Mouse (Mus musculus): Measurements from ENCODE around the gene Uba1. TPM values are rescaled to one million over a fixed set of nuclear protein-coding genes. Genes with fewer than 3 reads are reported as not detected.

Gene Uba1
- polyA plus RNA-seq, 1 experiment from 2014 or later = 249 TPM

DNA sequence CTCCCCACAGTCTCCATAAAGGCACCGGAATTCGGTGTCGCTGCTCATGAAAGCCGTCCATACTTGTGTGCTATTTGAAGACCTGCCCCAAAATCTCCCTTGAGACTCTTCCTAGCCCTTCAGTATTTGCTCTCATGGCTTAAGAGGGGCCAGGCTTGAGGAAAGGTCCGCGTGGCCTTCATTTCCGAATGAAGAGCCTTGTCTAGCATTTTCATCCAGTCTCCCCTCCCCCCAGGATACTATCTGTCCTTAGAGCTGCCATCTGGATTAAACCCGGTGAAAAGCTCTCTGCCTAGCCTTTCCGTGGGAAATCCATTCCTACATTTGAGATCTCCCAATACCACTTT is 5.3 kb downstream of the Uba1 start:
- WGBS = 20% methylated on average over 9 of the region's 9 CpGs
- Histone ChIP-seq H3K27me3 (no peaks in the 10 kb centered on the region), H3K4me3 (peak overlapping the region; percentile 56), H3K9me3 (no peaks in the 10 kb centered on the region), H3K4me1 (no peaks in the 10 kb centered on the region), H3K36me3 (peaks cover 2% of the 10 kb centered on the region; the same call in 1 of the 2 replicates), H3K9ac (peak overlapping the region; percentile 66), H3K27ac (0 out of 2 replicates have a peak overlapping the region, but pooled peaks have one; percentile 69), H3K4me2 (replicated peaks) (peak overlapping the region; percentile 60)
- no peak for ATAC-seq (ENCODE audit: insufficient number of reproducible peaks, insufficient read depth, low FRiP score, low TSS enrichment)

DNA sequence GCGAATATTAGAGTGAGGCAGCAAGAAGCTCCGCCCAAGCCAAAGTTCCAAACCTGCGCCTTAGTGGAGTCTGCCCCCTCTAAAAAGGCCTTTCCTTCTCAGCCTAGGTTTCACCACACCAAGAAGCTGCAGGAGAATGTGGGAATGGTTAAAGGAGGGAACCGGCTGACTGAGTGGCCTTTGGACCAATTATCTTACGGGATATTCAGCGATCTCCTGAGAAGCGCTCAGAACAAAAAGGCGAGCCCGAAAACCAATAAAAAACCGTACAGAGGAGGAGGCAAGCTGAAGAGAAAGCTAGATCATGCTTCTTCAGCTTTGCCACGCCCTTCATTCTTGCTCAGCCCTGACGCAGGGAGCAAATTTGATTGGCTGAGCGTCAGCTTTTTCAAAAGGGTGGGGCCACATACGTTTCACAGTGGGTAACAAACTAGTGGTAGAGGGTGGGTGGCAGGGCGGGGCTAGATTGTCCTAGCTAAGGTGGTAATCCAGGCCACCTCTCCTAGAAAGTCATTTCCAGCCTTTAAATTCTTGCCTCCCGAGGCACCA is 29.5 kb downstream of the Uba1 start, which contains the start of gene Cdk16:
Cdk16 (plus strand) TSS at position 436 of the 549 bp plus-strand sequence.
- Histone ChIP-seq H3K27ac (peak within 1 kb of the TSS; percentile 96), H3K9ac (peak within 1 kb of the TSS; percentile 72), H3K4me1 (0 out of 2 replicates have a peak, but pooled peaks cover 4% of the 10 kb centered on the region), H3K9me3 (no peaks in the 10 kb centered on the region), H3K4me3 (peak within 1 kb of the TSS; percentile 63), H3K27me3 (no peaks in the 10 kb centered on the region), H3K36me3 (peaks cover 7% of the 10 kb centered on the region), H3K4me2 (replicated peaks) (peak within 1 kb of the TSS; percentile 53)
- ATAC-seq (ENCODE audit: insufficient number of reproducible peaks, insufficient read depth, low FRiP score, low TSS enrichment) = peak; percentile 90
- 15% methylated on average over 16 of the region's 16 CpGs for WGBS

DNA sequence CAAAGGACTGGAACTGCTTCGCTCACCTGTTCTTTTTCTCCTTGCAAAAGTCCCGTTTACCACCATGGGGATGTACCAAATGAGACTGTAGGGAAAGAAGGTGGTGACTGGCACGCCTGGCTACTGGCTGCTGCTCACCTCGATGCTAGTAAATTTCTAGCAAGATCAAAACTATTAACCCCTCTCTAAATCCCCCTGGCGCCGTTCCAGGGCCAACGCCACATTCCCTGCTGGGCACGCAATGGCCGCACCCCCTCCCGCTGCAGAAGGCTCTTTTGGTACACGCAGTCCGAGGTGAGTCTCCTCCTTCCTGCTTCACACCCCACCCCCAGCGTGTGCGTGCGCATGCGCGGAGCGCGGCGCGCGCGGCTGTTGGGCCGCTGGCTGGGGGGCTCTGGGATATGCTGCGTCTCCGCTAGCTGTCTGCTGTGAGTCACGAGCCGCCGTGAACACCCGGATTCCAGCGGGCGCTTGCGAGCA is 30.0 kb downstream of the Uba1 start:
- ATAC-seq (ENCODE audit: insufficient number of reproducible peaks, insufficient read depth, low FRiP score, low TSS enrichment) = peak; percentile 89
- Histone ChIP-seq H3K27me3 (no peaks in the 10 kb centered on the region), H3K4me3 (peak overlapping the region; percentile 63)

DNA sequence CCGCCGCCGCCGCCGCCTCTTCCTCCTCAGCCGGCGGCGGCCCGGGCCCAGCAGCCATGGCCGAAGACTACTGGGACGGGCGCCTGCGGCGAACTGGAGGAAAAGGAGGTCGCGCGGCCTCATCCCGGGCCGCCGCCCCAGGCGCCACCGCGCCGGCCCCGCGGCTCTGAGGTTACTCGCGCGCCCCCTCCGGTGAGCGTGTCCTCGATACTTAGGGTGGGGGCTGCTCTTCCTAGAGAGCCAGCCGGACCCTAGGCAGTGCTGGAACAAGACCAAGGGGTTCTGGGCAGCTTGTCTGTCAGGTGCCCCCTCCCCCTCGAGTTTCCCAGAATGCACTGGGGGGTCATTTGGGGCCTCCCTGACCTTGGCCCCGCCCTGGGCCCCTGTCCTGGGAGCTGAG is 30.5 kb downstream of the Uba1 start:
- Histone ChIP-seq H3K4me3 (peak overlapping the region; percentile 63), H3K27ac (peak overlapping the region; percentile 96), H3K4me2 (replicated peaks) (peak overlapping the region; percentile 53), H3K36me3 (peaks cover 6% of the 10 kb centered on the region), H3K9ac (peak overlapping the region; percentile 72), H3K27me3 (no peaks in the 10 kb centered on the region), H3K4me1 (0 out of 2 replicates have a peak, but pooled peaks cover 4% of the 10 kb centered on the region), H3K9me3 (no peaks in the 10 kb centered on the region)
- WGBS = 6% methylated on average over 3 of the region's 35 CpGs
- peak; percentile 31 for ATAC-seq (ENCODE audit: insufficient number of reproducible peaks, insufficient read depth, low FRiP score, low TSS enrichment)

More for the DNA sequence above, 30.0 kb downstream of the Uba1 start:
- Histone ChIP-seq H3K4me1 (0 out of 2 replicates have a peak, but pooled peaks cover 4% of the 10 kb centered on the region), H3K4me2 (replicated peaks) (peak overlapping the region; percentile 53), H3K27ac (peak overlapping the region; percentile 96), H3K36me3 (peaks cover 2% of the 10 kb centered on the region; the same call in 1 of the 2 replicates), H3K9ac (peak overlapping the region; percentile 72), H3K9me3 (no peaks in the 10 kb centered on the region)
- 21% methylated on average over 33 of the region's 33 CpGs for WGBS

DNA sequence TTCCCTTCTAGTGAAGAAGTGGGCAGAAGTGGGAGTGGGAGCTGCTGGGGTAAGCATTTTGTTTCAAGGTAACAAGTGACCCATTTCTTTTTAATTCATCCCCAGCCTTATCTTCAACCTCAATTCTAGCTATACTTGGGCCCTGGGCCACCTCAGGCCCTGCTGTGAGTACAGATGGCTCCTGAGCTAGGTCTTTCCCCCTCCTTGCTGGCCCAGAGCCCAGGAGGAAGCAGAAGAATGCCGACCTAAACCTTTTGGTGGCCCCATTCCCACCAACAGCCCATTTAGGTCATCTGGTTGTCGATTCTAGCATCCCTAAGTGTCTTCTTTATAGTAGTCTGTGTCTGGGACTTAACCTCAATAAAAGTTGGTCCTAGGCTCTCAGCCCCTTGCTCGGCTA is 33.4 kb downstream of the Uba1 start:
- no peak overlapping the region for H3K9ac ChIP-seq
- WGBS = 70% methylated on average over 3 of the region's 3 CpGs
- H3K4me3 ChIP-seq = no peak overlapping the region
- H3K4me2 ChIP-seq (replicated peaks) = no peak overlapping the region
- ATAC-seq (ENCODE audit: insufficient number of reproducible peaks, insufficient read depth, low FRiP score, low TSS enrichment) = no peak
- H3K27ac ChIP-seq = no peak overlapping the region
- 0 out of 2 replicates have a peak, but pooled peaks cover 4% of the 10 kb centered on the region for H3K4me1 ChIP-seq
- peaks cover 27% of the 10 kb centered on the region for H3K36me3 ChIP-seq
- H3K9me3 ChIP-seq = no peaks in the 10 kb centered on the region
- H3K27me3 ChIP-seq = no peaks in the 10 kb centered on the region

DNA sequence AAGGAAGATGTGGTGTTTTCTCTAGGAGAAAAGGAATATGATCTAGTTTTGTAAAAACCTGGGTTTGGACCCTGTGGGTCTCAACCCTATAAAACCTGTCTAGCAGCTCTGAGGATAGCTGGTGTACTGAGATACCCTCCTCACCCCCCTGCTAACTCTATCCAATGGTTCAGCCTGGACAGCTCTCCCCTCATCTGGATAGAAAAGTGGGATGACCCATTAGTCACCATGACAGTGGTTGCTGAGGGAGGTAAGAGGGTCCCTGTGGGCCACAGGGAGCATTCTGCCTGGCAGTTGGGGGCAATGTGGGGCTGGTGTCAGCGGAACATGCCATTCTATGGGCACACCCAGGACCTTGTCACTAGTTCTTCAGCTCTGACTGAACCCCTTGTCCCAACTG is 34.5 kb downstream of the Uba1 start:
- H3K4me3 ChIP-seq = no peak overlapping the region
- peaks cover 36% of the 10 kb centered on the region for H3K36me3 ChIP-seq

DNA sequence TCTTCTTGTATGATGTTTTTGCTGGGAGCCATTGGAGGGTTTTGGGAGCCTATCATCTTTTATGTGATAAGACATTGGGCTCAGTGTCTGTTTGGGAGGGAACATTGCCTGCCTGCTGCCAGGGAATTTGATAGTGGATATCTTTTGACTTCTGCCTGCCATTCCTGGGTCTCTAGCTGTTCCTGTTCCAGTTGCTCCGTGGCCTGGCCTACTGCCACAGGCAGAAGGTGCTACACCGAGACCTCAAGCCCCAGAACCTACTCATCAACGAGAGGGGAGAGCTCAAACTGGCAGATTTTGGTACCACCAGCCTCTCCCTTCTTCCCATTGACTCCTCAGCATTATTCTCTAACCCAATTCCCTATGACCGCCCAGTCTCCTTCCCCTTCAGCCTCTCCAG is 37.7 kb downstream of the Uba1 start:
- H3K36me3 ChIP-seq = peaks cover 46% of the 10 kb centered on the region
- WGBS = 77% methylated on average over 4 of the region's 4 CpGs
- H3K9me3 ChIP-seq = no peaks in the 10 kb centered on the region
- H3K4me3 ChIP-seq = no peak overlapping the region
- no peak overlapping the region for H3K4me2 ChIP-seq (replicated peaks)
- no peak overlapping the region for H3K9ac ChIP-seq
- ATAC-seq (ENCODE audit: insufficient number of reproducible peaks, insufficient read depth, low FRiP score, low TSS enrichment) = no peak
- no peak overlapping the region for H3K27ac ChIP-seq
- H3K27me3 ChIP-seq = no peaks in the 10 kb centered on the region
- H3K4me1 ChIP-seq = no peaks in the 10 kb centered on the region

More for the DNA sequence above, 34.5 kb downstream of the Uba1 start:
- no peak overlapping the region for H3K4me2 ChIP-seq (replicated peaks)
- no peaks in the 10 kb centered on the region for H3K27me3 ChIP-seq
- WGBS = 92% methylated on average over 1 of the region's 1 CpGs
- H3K9ac ChIP-seq = no peak overlapping the region
- ATAC-seq (ENCODE audit: insufficient number of reproducible peaks, insufficient read depth, low FRiP score, low TSS enrichment) = no peak
- no peak overlapping the region for H3K27ac ChIP-seq
- H3K9me3 ChIP-seq = no peaks in the 10 kb centered on the region
- H3K4me1 ChIP-seq = 0 out of 2 replicates have a peak, but pooled peaks cover 4% of the 10 kb centered on the region

DNA sequence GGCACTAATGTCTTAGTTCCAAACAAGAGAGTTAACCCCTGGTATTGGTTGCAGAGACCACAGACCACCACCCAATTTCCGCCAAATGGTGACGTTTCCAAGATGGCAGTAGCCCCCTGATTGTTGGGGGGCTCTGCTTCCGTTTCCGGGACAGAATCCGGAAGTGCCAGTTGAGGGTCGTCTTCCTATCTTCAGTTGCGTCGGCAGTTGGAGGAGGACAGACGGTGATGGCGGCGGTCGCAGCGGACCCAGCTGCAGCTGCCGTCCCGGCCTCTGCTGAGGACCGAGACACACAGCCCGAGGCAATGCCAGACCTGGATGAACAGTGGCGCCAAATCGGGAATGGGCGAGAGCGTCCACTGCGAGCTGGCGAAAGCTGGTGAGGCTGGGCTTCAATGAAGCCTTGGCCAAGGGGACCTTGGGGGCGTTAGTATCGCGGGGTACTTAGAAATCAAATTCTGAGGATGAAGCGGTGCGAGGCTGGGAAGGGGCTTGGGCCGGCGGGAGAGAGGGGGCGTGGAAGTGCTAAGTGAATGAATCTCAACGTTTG is 45.7 kb downstream of the Uba1 start, which contains the start of gene Usp11:
Usp11 (plus strand) TSS at position 166 of the 550 bp plus-strand sequence.
- H3K4me1 ChIP-seq = no peaks in the 10 kb centered on the region
- H3K9ac ChIP-seq = peak within 1 kb of the TSS; percentile 53
- H3K4me3 ChIP-seq = peak within 1 kb of the TSS; percentile 55
- no peaks in the 10 kb centered on the region for H3K9me3 ChIP-seq
- peak; percentile 23; the same call in 1 of the 2 replicates for ATAC-seq (ENCODE audit: insufficient number of reproducible peaks, insufficient read depth, low FRiP score, low TSS enrichment)
- H3K27ac ChIP-seq = peak within 1 kb of the TSS; percentile 94
- no peaks in the 10 kb centered on the region for H3K27me3 ChIP-seq
- peaks cover under 1% of the 10 kb centered on the region for H3K36me3 ChIP-seq
- peak within 1 kb of the TSS; percentile 40 for H3K4me2 ChIP-seq (replicated peaks)
- WGBS = 18% methylated on average over 32 of the region's 32 CpGs

DNA sequence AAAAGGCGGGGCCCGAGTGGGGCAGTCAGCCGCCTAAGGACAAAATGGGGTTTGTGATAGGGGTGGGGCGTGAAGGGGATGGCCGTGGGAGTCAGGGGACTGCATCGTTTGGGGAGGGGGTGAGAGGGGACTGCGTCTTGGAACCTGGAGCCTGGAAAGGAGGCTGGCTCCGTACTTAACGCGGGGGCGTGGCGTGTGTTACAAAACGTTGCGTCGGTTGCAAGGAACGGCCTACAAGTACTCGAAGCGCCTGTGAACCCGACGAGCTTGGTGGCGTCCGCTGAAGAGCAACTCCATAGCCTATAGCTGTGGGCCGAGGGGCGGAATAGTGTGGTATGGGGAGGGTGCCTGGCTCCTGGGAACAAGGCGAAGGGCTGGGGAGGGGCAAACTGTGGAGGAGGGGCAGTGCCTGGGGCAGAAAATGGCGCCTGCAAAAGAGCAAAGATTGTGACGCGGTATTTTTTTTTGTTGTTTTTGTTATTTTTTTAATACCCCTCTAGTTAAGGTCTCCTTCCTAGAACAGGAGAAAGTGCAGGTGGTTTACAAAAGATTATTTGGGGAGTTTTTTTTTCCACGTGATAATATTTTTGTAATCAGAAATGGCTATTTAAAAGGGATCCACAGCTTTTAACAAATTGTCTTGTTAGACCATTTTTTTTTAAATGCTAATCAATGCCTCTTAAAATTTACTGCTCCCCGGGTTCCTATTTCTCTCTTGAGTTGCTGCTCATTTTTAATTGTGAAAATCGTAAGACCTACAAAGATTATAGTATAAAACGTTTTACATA is 46.4 kb downstream of the Uba1 start:
- no peaks in the 10 kb centered on the region for H3K27me3 ChIP-seq
- H3K27ac ChIP-seq = peak overlapping the region; percentile 94
- peak overlapping the region; percentile 55 for H3K4me3 ChIP-seq
- no peaks in the 10 kb centered on the region for H3K4me1 ChIP-seq
- H3K4me2 ChIP-seq (replicated peaks) = peak overlapping the region; percentile 40
- peak overlapping the region; percentile 53 for H3K9ac ChIP-seq
- ATAC-seq (ENCODE audit: insufficient number of reproducible peaks, insufficient read depth, low FRiP score, low TSS enrichment) = peak; percentile 98
- WGBS = 24% methylated on average over 32 of the region's 32 CpGs
- H3K36me3 ChIP-seq = no peaks in the 10 kb centered on the region
- no peaks in the 10 kb centered on the region for H3K9me3 ChIP-seq

DNA sequence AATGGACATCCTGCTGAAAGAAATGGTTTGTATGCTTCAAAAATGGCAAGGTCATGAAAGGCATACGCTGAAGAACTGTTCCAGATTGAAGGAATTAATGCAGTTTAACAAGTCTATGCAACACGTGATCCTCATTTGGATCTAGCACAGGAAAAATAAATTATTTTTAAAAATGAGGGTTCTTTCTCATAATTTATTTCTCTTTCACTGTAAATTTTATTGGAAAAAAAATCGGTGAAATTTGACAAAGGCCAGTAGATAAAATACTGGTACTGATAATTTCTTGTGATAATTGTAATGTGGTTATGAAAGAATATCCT is 46.9 kb downstream of the Uba1 start:
- Histone ChIP-seq H3K9ac (no peak overlapping the region), H3K27ac (no peak overlapping the region), H3K4me3 (peak overlapping the region; percentile 55), H3K4me2 (replicated peaks) (peak overlapping the region; percentile 40), H3K36me3 (no peaks in the 10 kb centered on the region), H3K4me1 (no peaks in the 10 kb centered on the region), H3K27me3 (no peaks in the 10 kb centered on the region), H3K9me3 (no peaks in the 10 kb centered on the region)
- 34% methylated on average over 3 of the region's 3 CpGs for WGBS
- no peak for ATAC-seq (ENCODE audit: insufficient number of reproducible peaks, insufficient read depth, low FRiP score, low TSS enrichment)

DNA sequence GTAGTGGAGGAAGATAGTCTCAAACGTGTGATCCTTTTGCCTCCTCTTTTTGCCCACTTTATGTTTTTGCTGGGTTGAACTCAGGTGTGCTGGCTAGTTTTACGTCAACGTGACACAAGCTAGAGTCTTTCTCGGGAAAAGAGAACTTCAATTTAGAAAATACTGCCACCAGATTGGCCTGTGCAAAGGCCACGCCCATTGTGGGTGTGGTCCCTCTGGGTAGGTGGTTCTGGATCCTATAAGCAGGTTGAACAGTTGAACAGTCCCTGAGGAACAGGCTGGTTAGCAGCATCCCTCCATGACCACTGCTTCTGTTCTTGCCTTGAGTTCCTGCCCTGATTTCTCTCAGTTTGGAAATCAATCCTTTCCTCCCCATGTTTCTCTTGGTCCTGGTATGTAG is 70.6 kb downstream of the Uba1 start:
- no peak for ATAC-seq (ENCODE audit: insufficient number of reproducible peaks, insufficient read depth, low FRiP score, low TSS enrichment)
- Histone ChIP-seq H3K27ac (no peak overlapping the region), H3K27me3 (no peaks in the 10 kb centered on the region), H3K4me2 (replicated peaks) (no peak overlapping the region), H3K4me1 (no peaks in the 10 kb centered on the region), H3K9me3 (no peaks in the 10 kb centered on the region), H3K4me3 (no peak overlapping the region), H3K9ac (no peak overlapping the region), H3K36me3 (no peaks in the 10 kb centered on the region)
- WGBS = 73% methylated on average over 5 of the region's 5 CpGs
